Mouse (Mus musculus) liver, adult (tissue): ENCODE measurements around the gene Slc38a10.

Experiments used
- GATA4 ChIP-seq: IDR thresholded peaks from 2 replicates; pipeline ENCODE4 v1.6.1; 2014; ENCODE audit warnings: mild to moderate bottlenecking, low read length; ENCODE audit not compliant: insufficient replicate concordance

Gene Slc38a10

GRCm38 (mm10) chr11:120134847-120135530, 16.2 kb downstream of the Slc38a10 start:
- TF ChIP-seq GATA4, result no peak

GRCm38 (mm10) chr11:120134148-120134547, 17.0 kb downstream of the Slc38a10 start:
- no peak for TF ChIP-seq GATA4

GRCm38 (mm10) chr11:120129281-120129680, 21.9 kb downstream of the Slc38a10 start:
- TF ChIP-seq GATA4, result no peak

GRCm38 (mm10) chr11:120126845-120127244, 24.3 kb downstream of the Slc38a10 start:
- no peak for TF ChIP-seq GATA4

- TF ChIP-seq GATA4, result no peak
Measured at GRCm38 (mm10) chr11:120122126-120122525, 29.0 kb downstream of the Slc38a10 start.

GRCm38 (mm10) chr11:120120642-120121420, 30.3 kb downstream of the Slc38a10 start:
- TF ChIP-seq GATA4, result no peak

- TF ChIP-seq GATA4, result peak; percentile 71; the same call in 1 of the 2 replicates
Measured at GRCm38 (mm10) chr11:120119936-120120541, 31.1 kb downstream of the Slc38a10 start.

GRCm38 (mm10) chr11:120119108-120119507, 32.0 kb downstream of the Slc38a10 start:
- no peak for TF ChIP-seq GATA4

GRCm38 (mm10) chr11:120117626-120118025, 33.5 kb downstream of the Slc38a10 start:
- no peak for TF ChIP-seq GATA4

GRCm38 (mm10) chr11:120114488-120115215, 36.5 kb downstream of the Slc38a10 start:
- no peak for TF ChIP-seq GATA4

GRCm38 (mm10) chr11:120112136-120112535, 39.0 kb downstream of the Slc38a10 start:
- TF ChIP-seq GATA4, result no peak

GRCm38 (mm10) chr11:120111033-120111432, 40.1 kb downstream of the Slc38a10 start:
- no peak for TF ChIP-seq GATA4

- TF ChIP-seq GATA4, result no peak
Measured at GRCm38 (mm10) chr11:120110554-120110953, 40.6 kb downstream of the Slc38a10 start.

- TF ChIP-seq GATA4, result no peak
Measured at GRCm38 (mm10) chr11:120109558-120110210, 41.5 kb downstream of the Slc38a10 start.

GRCm38 (mm10) chr11:120107796-120108195, 43.4 kb downstream of the Slc38a10 start:
- TF ChIP-seq GATA4, result no peak
